Mouse (Mus musculus): ENCODE measurements at regions not wholly inside any gene's neighbourhood (a gene's known extent, or its start where the extent isn't known, plus 50 kb on each side); places are given as distances from the start of the nearest gene placed in this dataset.

GRCm38 (mm10) chr5:39176906-39177305 is 300.3 kb upstream of the Clnk start:
- no peak overlapping the region for H3K27ac ChIP-seq (ENCODE audit: control insufficient read depth, insufficient read depth, low read depth, low read length)

GRCm38 (mm10) chr5:39173491-39173890 is 296.9 kb upstream of the Clnk start:
- H3K4me3 ChIP-seq (ENCODE audit: control insufficient read depth, low read depth, low read length), result no peak overlapping the region
- no peaks in the 10 kb centered on the region for H3K27me3 ChIP-seq (ENCODE audit: control insufficient read depth, insufficient read depth, low read length)

More at GRCm38 (mm10) chr5:39176906-39177305, 300.3 kb upstream of the Clnk start:
- no peaks in the 10 kb centered on the region for H3K36me3 ChIP-seq (ENCODE audit: control insufficient read depth, insufficient read depth, low read length)
- no peaks in the 10 kb centered on the region for H3K27me3 ChIP-seq (ENCODE audit: control insufficient read depth, insufficient read depth, low read length)
- no peak for TF ChIP-seq POLR2A (IDR thresholded peaks at IDR 0.05; ENCODE audit: control insufficient read depth, low read depth, low read length)
- no peak for TF ChIP-seq CTCF (IDR thresholded peaks at IDR 0.05; ENCODE audit: control insufficient read depth, insufficient read depth, insufficient replicate concordance, low read depth, low read length)
- no peaks in the 10 kb centered on the region for H3K4me1 ChIP-seq (ENCODE audit: control insufficient read depth, insufficient read depth, low read length)
- H3K4me3 ChIP-seq (ENCODE audit: control insufficient read depth, low read depth, low read length), result no peak overlapping the region

GRCm38 (mm10) chr5:39159651-39160050 is 283.0 kb upstream of the Clnk start:
- H3K4me1 ChIP-seq (ENCODE audit: control insufficient read depth, insufficient read depth, low read length), result no peaks in the 10 kb centered on the region
- no peak overlapping the region for H3K27ac ChIP-seq (ENCODE audit: control insufficient read depth, insufficient read depth, low read depth, low read length)
- H3K36me3 ChIP-seq (ENCODE audit: control insufficient read depth, insufficient read depth, low read length), result no peaks in the 10 kb centered on the region
- no peaks in the 10 kb centered on the region for H3K27me3 ChIP-seq (ENCODE audit: control insufficient read depth, insufficient read depth, low read length)
- no peak overlapping the region for H3K4me3 ChIP-seq (ENCODE audit: control insufficient read depth, low read depth, low read length)
- TF ChIP-seq POLR2A (IDR thresholded peaks at IDR 0.05; ENCODE audit: control insufficient read depth, low read depth, low read length) (no peak), CTCF (IDR thresholded peaks at IDR 0.05; ENCODE audit: control insufficient read depth, insufficient read depth, insufficient replicate concordance, low read depth, low read length) (no peak)

More at GRCm38 (mm10) chr5:39173491-39173890, 296.9 kb upstream of the Clnk start:
- TF ChIP-seq POLR2A (IDR thresholded peaks at IDR 0.05; ENCODE audit: control insufficient read depth, low read depth, low read length), result no peak
- no peak for TF ChIP-seq CTCF (IDR thresholded peaks at IDR 0.05; ENCODE audit: control insufficient read depth, insufficient read depth, insufficient replicate concordance, low read depth, low read length)
- no peak overlapping the region for H3K27ac ChIP-seq (ENCODE audit: control insufficient read depth, insufficient read depth, low read depth, low read length)
- H3K4me1 ChIP-seq (ENCODE audit: control insufficient read depth, insufficient read depth, low read length), result no peaks in the 10 kb centered on the region
- H3K36me3 ChIP-seq (ENCODE audit: control insufficient read depth, insufficient read depth, low read length), result no peaks in the 10 kb centered on the region

- H3K36me3 ChIP-seq (ENCODE audit: control insufficient read depth, insufficient read depth, low read length), result no peaks in the 10 kb centered on the region
- no peaks in the 10 kb centered on the region for H3K4me1 ChIP-seq (ENCODE audit: control insufficient read depth, insufficient read depth, low read length)
- TF ChIP-seq CTCF (IDR thresholded peaks at IDR 0.05; ENCODE audit: control insufficient read depth, insufficient read depth, insufficient replicate concordance, low read depth, low read length) (no peak), POLR2A (IDR thresholded peaks at IDR 0.05; ENCODE audit: control insufficient read depth, low read depth, low read length) (no peak)
- H3K27me3 ChIP-seq (ENCODE audit: control insufficient read depth, insufficient read depth, low read length), result no peaks in the 10 kb centered on the region
- no peak overlapping the region for H3K27ac ChIP-seq (ENCODE audit: control insufficient read depth, insufficient read depth, low read depth, low read length)
- H3K4me3 ChIP-seq (ENCODE audit: control insufficient read depth, low read depth, low read length), result no peak overlapping the region
Measured at GRCm38 (mm10) chr5:39155763-39156162, 279.2 kb upstream of the Clnk start.

GRCm38 (mm10) chr5:39153291-39153794 is 276.7 kb upstream of the Clnk start:
- Histone ChIP-seq H3K36me3 (ENCODE audit: control insufficient read depth, insufficient read depth, low read length) (no peaks in the 10 kb centered on the region), H3K27me3 (ENCODE audit: control insufficient read depth, insufficient read depth, low read length) (no peaks in the 10 kb centered on the region), H3K4me3 (ENCODE audit: control insufficient read depth, low read depth, low read length) (no peak overlapping the region), H3K27ac (ENCODE audit: control insufficient read depth, insufficient read depth, low read depth, low read length) (no peak overlapping the region), H3K4me1 (ENCODE audit: control insufficient read depth, insufficient read depth, low read length) (no peaks in the 10 kb centered on the region)
- no peak for TF ChIP-seq POLR2A (IDR thresholded peaks at IDR 0.05; ENCODE audit: control insufficient read depth, low read depth, low read length)
- no peak for TF ChIP-seq CTCF (IDR thresholded peaks at IDR 0.05; ENCODE audit: control insufficient read depth, insufficient read depth, insufficient replicate concordance, low read depth, low read length)

- no peak for TF ChIP-seq POLR2A (IDR thresholded peaks at IDR 0.05; ENCODE audit: control insufficient read depth, low read depth, low read length)
- TF ChIP-seq CTCF (IDR thresholded peaks at IDR 0.05; ENCODE audit: control insufficient read depth, insufficient read depth, insufficient replicate concordance, low read depth, low read length), result no peak
- Histone ChIP-seq H3K36me3 (ENCODE audit: control insufficient read depth, insufficient read depth, low read length) (no peaks in the 10 kb centered on the region), H3K27ac (ENCODE audit: control insufficient read depth, insufficient read depth, low read depth, low read length) (no peak overlapping the region), H3K4me1 (ENCODE audit: control insufficient read depth, insufficient read depth, low read length) (no peaks in the 10 kb centered on the region), H3K4me3 (ENCODE audit: control insufficient read depth, low read depth, low read length) (no peak overlapping the region), H3K27me3 (ENCODE audit: control insufficient read depth, insufficient read depth, low read length) (no peaks in the 10 kb centered on the region)
Measured at GRCm38 (mm10) chr5:39151917-39152316, 275.3 kb upstream of the Clnk start.

- Histone ChIP-seq H3K4me1 (ENCODE audit: control insufficient read depth, insufficient read depth, low read length) (no peaks in the 10 kb centered on the region), H3K4me3 (ENCODE audit: control insufficient read depth, low read depth, low read length) (no peak overlapping the region), H3K27me3 (ENCODE audit: control insufficient read depth, insufficient read depth, low read length) (no peaks in the 10 kb centered on the region), H3K36me3 (ENCODE audit: control insufficient read depth, insufficient read depth, low read length) (no peaks in the 10 kb centered on the region), H3K27ac (ENCODE audit: control insufficient read depth, insufficient read depth, low read depth, low read length) (no peak overlapping the region)
- TF ChIP-seq CTCF (IDR thresholded peaks at IDR 0.05; ENCODE audit: control insufficient read depth, insufficient read depth, insufficient replicate concordance, low read depth, low read length), result no peak
- no peak for TF ChIP-seq POLR2A (IDR thresholded peaks at IDR 0.05; ENCODE audit: control insufficient read depth, low read depth, low read length)
Measured at GRCm38 (mm10) chr5:39150891-39151290, 274.3 kb upstream of the Clnk start.

- TF ChIP-seq CTCF (IDR thresholded peaks at IDR 0.05; ENCODE audit: control insufficient read depth, insufficient read depth, insufficient replicate concordance, low read depth, low read length) (no peak), POLR2A (IDR thresholded peaks at IDR 0.05; ENCODE audit: control insufficient read depth, low read depth, low read length) (no peak)
- no peak overlapping the region for H3K27ac ChIP-seq (ENCODE audit: control insufficient read depth, insufficient read depth, low read depth, low read length)
Measured at GRCm38 (mm10) chr5:39145658-39146057, 269.0 kb upstream of the Clnk start.

More at GRCm38 (mm10) chr5:39145658-39146057, 269.0 kb upstream of the Clnk start:
- H3K4me1 ChIP-seq (ENCODE audit: control insufficient read depth, insufficient read depth, low read length), result no peaks in the 10 kb centered on the region
- H3K27me3 ChIP-seq (ENCODE audit: control insufficient read depth, insufficient read depth, low read length), result no peaks in the 10 kb centered on the region
- H3K36me3 ChIP-seq (ENCODE audit: control insufficient read depth, insufficient read depth, low read length), result no peaks in the 10 kb centered on the region
- H3K4me3 ChIP-seq (ENCODE audit: control insufficient read depth, low read depth, low read length), result no peak overlapping the region
